Mouse (Mus musculus): ENCODE data around the gene Atp6v1f.

DNA sequence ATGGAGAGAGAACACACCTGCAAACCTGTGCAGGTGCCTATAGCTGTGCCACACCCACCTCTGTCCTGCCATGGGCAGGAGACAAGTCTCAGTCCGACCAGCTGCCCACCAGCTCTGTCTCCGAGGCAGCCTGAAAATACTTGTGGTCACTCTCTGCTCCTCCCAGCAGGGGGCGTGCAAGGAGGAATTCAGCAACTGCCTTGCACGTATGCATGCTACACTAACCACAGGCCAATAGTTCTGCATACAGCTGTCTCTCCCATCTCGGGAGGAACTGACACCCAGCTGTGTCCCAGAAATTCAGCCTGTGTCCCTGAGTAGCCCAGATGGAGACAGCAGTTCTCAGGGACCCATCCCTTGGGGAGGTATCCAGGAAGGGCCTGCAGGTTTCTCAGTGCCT, 49.6 kb downstream of the Atp6v1f start:
- TF ChIP-seq CTCF (IDR thresholded peaks at IDR 0.05 in 2 of 3, conservative IDR thresholded peaks at IDR 0.05 in 1 of 3; ENCODE audit: control insufficient read depth in 1 of 3, insufficient read depth in 1 of 3, low read depth in 2 of 3, low read length in 3 of 3, poor library complexity in 1 of 3, severe bottlenecking in 1 of 3) (peak; percentile 86 to 92 (median 92)), ELF1 (IDR thresholded peaks at IDR 0.05; ENCODE audit: low read depth, low read length) (no peak), BHLHE40 (IDR thresholded peaks at IDR 0.05; ENCODE audit: borderline replicate concordance, low read depth, low read length) (no peak), ZMIZ1 (IDR thresholded peaks at IDR 0.05; ENCODE audit: low read depth, low read length) (no peak), GATA1 (IDR thresholded peaks at IDR 0.05; ENCODE audit: low read depth, low read length) (no peak), MXI1 (IDR thresholded peaks at IDR 0.05; ENCODE audit: low read depth, low read length) (no peak), POLR2A (IDR thresholded peaks at IDR 0.05; ENCODE audit: control insufficient read depth in 1 of 2, insufficient read depth in 1 of 2, low read depth in 1 of 2, low read length in 2 of 2, poor library complexity in 1 of 2) (no peak), EP300 (IDR thresholded peaks at IDR 0.05; ENCODE audit: low read depth in 1 of 2, low read length in 2 of 2) (no peak), USF2 (IDR thresholded peaks at IDR 0.05; ENCODE audit: borderline replicate concordance in 1 of 2, insufficient read depth in 1 of 2, low read depth in 1 of 2, low read length in 2 of 2) (no peak), POLR2AphosphoS2 (IDR thresholded peaks at IDR 0.05; ENCODE audit: low read length) (no peak), GABPA (IDR thresholded peaks at IDR 0.05; ENCODE audit: low read depth, low read length) (no peak), ZNF384 (IDR thresholded peaks at IDR 0.05; ENCODE audit: low read depth, low read length) (no peak)
